Mouse (Mus musculus) cerebellum, adult 9-10 months (tissue): ENCODE measurements around the gene Scyl1.

Experiments used
- DNase-seq: peaks from one replicate; pipeline ENCODE4 v3.0.0; 2022

Scyl1 gene

DNA sequence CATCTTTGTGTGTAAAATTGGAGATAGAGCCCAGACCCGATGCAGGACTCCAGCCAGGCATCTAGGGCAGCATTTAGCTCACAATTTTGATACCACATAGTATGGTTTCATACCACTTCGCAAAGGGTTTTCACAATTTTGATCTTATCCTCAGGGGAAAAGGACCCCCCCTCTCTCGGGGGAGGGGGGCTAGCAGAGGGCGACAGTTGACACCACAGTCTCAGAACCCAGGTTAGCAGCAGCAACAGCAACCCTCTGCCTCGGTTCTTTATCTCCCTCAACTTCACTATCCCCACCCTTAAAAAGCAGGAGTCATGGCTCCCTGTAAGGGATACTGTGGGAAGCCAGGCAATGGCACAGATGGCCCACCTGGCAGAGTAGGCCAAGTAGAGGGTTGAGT lies 58.0 kb downstream of the Scyl1 start:
- DNase-seq, result no peak

GRCm38 (mm10) chr19:5711907-5712460 lies 59.2 kb downstream of the Scyl1 start:
- DNase-seq, result no peak

DNA sequence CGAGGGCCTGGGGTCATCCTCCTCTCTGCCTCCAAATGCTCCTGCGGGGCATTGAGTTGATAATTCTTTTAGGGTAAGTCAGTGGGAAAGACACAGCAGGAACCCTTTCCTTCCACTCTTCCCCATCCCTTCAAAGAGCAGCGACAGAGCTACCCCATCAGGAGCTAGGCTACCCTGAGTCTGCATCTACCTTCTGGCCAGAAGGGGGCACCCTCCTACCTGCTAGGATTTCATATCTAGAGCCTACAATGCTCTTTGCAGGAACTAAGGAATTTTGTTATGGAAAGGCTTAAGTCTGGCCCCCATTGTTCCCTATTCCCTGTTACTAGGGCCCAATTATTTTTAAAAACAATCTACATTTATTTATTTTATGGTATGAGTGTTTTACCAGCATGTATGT lies 60.0 kb downstream of the Scyl1 start:
- DNase-seq, result peak; percentile 86

DNA sequence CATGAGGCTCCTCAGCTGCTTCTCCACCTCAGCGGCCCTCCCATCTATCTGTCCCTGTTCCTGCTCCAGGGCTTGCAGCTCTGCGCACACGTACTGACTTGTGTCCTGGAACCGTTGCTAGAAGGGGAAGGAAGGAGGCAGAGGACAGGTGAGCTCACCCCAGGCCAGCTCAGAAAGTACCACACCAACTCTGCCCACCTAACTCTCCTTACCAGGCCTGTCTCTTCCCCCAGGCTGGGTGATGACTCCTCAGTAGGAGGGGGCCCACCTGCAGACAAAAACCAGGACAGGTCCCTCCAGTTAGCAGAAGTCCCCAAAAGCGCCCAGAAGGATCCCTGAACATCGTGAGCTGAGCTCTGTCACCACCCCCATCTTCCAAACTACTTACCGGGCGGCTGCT lies 60.6 kb downstream of the Scyl1 start:
- DNase-seq, result no peak

DNA sequence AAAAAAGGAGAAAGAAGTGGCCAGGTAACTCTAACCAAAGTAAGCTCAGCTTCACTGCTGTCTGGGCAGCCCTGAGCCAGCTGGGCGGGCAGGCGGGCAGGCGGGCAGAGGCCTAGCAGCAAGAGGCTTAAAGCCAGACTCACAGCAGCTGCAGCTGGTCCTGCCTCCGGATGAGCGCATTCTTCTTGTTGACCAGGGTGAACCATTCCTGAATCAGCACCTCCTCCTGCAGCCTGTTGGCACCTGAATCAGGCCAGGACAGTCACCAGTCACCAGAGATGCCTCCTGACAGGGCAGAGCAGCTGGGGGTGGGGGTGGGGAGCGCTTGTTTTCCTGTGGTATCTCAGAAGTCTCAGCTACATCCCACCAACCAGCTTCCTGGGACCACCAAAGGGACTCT lies 61.2 kb downstream of the Scyl1 start:
- no peak for DNase-seq
